Mouse (Mus musculus): Measurements from ENCODE around the gene Me3. TPM values are rescaled to one million over a fixed set of nuclear protein-coding genes. Genes with fewer than 3 reads are reported as not detected.

The Me3 gene
- polyA plus RNA-seq, 1 experiment: 2.1 TPM

DNA sequence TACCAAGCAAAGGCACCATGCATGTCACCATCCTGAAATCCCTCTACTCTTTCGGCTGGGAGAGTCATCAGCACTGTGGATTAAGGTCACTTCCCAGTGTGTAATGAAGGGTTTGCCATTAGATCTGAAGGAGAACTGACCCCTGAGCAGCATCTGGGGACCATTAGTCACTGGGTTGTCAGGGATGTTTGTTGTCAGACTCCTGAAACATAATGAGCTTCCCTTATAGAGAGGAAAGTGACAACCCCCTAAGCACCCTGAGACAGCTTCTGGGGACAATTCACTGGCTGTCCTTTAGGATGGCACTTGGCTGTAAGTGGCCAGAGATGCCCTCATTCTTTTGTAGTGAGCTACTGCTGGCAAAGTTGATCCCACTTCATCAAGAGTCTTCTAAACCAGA lies 68.3 kb downstream of the Me3 start:
- no peak overlapping the region for H3K4me3 ChIP-seq (ENCODE audit: insufficient read depth, poor library complexity, severe bottlenecking)

DNA sequence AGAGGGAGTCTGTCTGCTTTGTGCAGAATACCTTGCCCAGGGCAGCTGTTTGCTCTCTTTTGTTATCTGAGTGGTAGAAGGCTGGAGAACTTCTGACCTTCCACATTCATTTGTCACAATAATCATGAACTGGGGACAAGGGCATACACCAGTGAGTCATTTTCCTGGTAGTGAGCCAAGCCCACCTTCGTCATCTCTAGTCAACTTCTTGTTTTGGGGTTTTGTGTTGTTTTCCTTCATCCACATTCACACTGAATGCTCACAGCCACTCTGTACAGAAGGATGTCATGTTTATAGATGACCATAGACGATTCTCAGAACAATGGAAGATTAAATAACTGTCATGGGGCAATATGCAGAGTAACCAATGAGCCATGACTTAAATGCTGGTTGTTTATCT lies 78.6 kb downstream of the Me3 start:
- Histone ChIP-seq H3K79me3 (ENCODE audit: low read depth) (no peaks in the 10 kb centered on the region), H3K79me2 (ENCODE audit: control insufficient read depth, insufficient read depth) (no peaks in the 10 kb centered on the region), H3K4me3 (ENCODE audit: insufficient read depth, poor library complexity, severe bottlenecking) (no peak overlapping the region), H3ac (ENCODE audit: control insufficient read depth, insufficient read length, low read depth) (no peak overlapping the region), H3K27me3 (ENCODE audit: control insufficient read depth, insufficient read depth, insufficient read length) (no peaks in the 10 kb centered on the region), H3K36me3 (ENCODE audit: control insufficient read depth, insufficient read depth) (no peaks in the 10 kb centered on the region)
- no peak for TF ChIP-seq MYOG (IDR thresholded peaks at IDR 0.05; ENCODE audit: control insufficient read depth, extremely low read depth, insufficient read length)
- TF ChIP-seq MYOD1 (IDR thresholded peaks at IDR 0.05; ENCODE audit: control insufficient read depth, insufficient read length, low read depth): no peak
- no peak for TF ChIP-seq MAX (IDR thresholded peaks at IDR 0.05)
- no peak for TF ChIP-seq CTCF (IDR thresholded peaks at IDR 0.05; ENCODE audit: control insufficient read depth, insufficient read depth, insufficient read length)
- TF ChIP-seq FOSL1 (IDR thresholded peaks at IDR 0.05; ENCODE audit: insufficient read depth, low read length, poor library complexity, severe bottlenecking): no peak
- no peak for TF ChIP-seq USF1 (IDR thresholded peaks at IDR 0.05; ENCODE audit: low read depth)
- no peak for TF ChIP-seq CEBPB (IDR thresholded peaks at IDR 0.05; ENCODE audit: low read depth)

More for the DNA sequence above, 68.3 kb downstream of the Me3 start:
- TF ChIP-seq USF1 (IDR thresholded peaks at IDR 0.05; ENCODE audit: low read depth) (no peak), MYOD1 (IDR thresholded peaks at IDR 0.05; ENCODE audit: control insufficient read depth, insufficient read length, low read depth) (no peak)
- Histone ChIP-seq H3K79me2 (ENCODE audit: control insufficient read depth, insufficient read depth) (no peaks in the 10 kb centered on the region), H3K36me3 (ENCODE audit: control insufficient read depth, insufficient read depth) (no peaks in the 10 kb centered on the region), H3ac (ENCODE audit: control insufficient read depth, insufficient read length, low read depth) (no peak overlapping the region), H3K27me3 (ENCODE audit: control insufficient read depth, insufficient read depth, insufficient read length) (no peaks in the 10 kb centered on the region), H3K79me3 (ENCODE audit: low read depth) (no peaks in the 10 kb centered on the region)

- Histone ChIP-seq H3K4me3 (ENCODE audit: insufficient read depth, poor library complexity, severe bottlenecking) (no peak overlapping the region), H3ac (ENCODE audit: control insufficient read depth, insufficient read length, low read depth) (no peak overlapping the region), H3K79me2 (ENCODE audit: control insufficient read depth, insufficient read depth) (no peaks in the 10 kb centered on the region), H3K36me3 (ENCODE audit: control insufficient read depth, insufficient read depth) (no peaks in the 10 kb centered on the region), H3K79me3 (ENCODE audit: low read depth) (no peaks in the 10 kb centered on the region), H3K27me3 (ENCODE audit: control insufficient read depth, insufficient read depth, insufficient read length) (no peaks in the 10 kb centered on the region)
- TF ChIP-seq FOSL1 (IDR thresholded peaks at IDR 0.05; ENCODE audit: insufficient read depth, low read length, poor library complexity, severe bottlenecking) (no peak), MYOG (IDR thresholded peaks at IDR 0.05; ENCODE audit: control insufficient read depth, extremely low read depth, insufficient read length) (no peak), MYOD1 (IDR thresholded peaks at IDR 0.05; ENCODE audit: control insufficient read depth, insufficient read length, low read depth) (no peak), CTCF (IDR thresholded peaks at IDR 0.05; ENCODE audit: control insufficient read depth, insufficient read depth, insufficient read length) (no peak), USF1 (IDR thresholded peaks at IDR 0.05; ENCODE audit: low read depth) (no peak), MAX (IDR thresholded peaks at IDR 0.05) (no peak), CEBPB (IDR thresholded peaks at IDR 0.05; ENCODE audit: low read depth) (no peak)
Observed at GRCm38 (mm10) chr7:89713059-89713458, 80.9 kb downstream of the Me3 start.

DNA sequence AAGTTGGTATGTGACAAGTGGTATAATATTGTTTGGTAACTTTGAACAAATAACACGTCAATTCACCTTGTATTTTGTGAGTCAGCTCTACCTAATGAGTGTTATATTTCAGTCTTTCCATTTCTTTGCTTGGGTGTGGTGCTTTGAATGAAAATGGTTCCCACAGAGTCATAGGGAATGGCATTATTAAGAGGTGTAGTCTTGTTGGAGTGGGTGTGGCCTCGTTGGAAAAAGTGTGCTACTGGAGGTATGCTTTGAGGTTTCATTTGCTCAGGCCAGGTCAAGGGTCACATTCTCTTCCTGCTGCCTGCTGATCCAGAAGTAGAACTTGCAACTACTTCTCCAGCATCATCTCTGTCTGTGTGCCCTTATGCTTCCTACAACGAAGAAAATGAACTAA lies 84.0 kb downstream of the Me3 start:
- no peaks in the 10 kb centered on the region for H3K27me3 ChIP-seq (ENCODE audit: control insufficient read depth, insufficient read depth, insufficient read length)
- H3K79me2 ChIP-seq (ENCODE audit: control insufficient read depth, insufficient read depth): no peaks in the 10 kb centered on the region
- TF ChIP-seq FOSL1 (IDR thresholded peaks at IDR 0.05; ENCODE audit: insufficient read depth, low read length, poor library complexity, severe bottlenecking) (no peak), MYOG (IDR thresholded peaks at IDR 0.05; ENCODE audit: control insufficient read depth, extremely low read depth, insufficient read length) (no peak), CTCF (IDR thresholded peaks at IDR 0.05; ENCODE audit: control insufficient read depth, insufficient read depth, insufficient read length) (no peak), MYOD1 (IDR thresholded peaks at IDR 0.05; ENCODE audit: control insufficient read depth, insufficient read length, low read depth) (no peak), CEBPB (IDR thresholded peaks at IDR 0.05; ENCODE audit: low read depth) (no peak)
- H3K4me3 ChIP-seq (ENCODE audit: insufficient read depth, poor library complexity, severe bottlenecking): no peak overlapping the region
- H3K79me3 ChIP-seq (ENCODE audit: low read depth): no peaks in the 10 kb centered on the region
- no peak overlapping the region for H3ac ChIP-seq (ENCODE audit: control insufficient read depth, insufficient read length, low read depth)
- H3K36me3 ChIP-seq (ENCODE audit: control insufficient read depth, insufficient read depth): no peaks in the 10 kb centered on the region

DNA sequence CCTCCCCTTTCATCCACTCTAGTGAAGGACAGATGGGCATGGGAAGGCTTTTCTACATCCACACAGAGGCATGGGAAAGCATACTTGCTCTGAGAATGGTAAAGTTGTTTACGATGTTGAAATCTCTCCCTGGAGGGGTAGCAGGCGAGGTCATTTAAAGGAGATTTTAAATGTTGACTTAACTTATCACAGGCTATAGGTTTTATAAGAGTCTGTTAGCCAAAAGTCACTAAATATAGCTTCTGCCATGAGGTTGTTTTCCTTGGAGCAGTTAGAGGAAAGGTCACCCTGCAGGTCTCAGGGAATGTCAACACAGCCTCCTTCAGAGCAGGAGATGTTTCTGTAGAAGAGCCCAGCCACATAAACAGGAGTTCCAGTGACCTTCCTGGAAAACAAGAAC lies 85.3 kb downstream of the Me3 start:
- TF ChIP-seq CEBPB (IDR thresholded peaks at IDR 0.05; ENCODE audit: low read depth): no peak
- no peak for TF ChIP-seq MYOD1 (IDR thresholded peaks at IDR 0.05; ENCODE audit: control insufficient read depth, insufficient read length, low read depth)
- TF ChIP-seq MYOG (IDR thresholded peaks at IDR 0.05; ENCODE audit: control insufficient read depth, extremely low read depth, insufficient read length): no peak
- TF ChIP-seq FOSL1 (IDR thresholded peaks at IDR 0.05; ENCODE audit: insufficient read depth, low read length, poor library complexity, severe bottlenecking): no peak
- no peak for TF ChIP-seq CTCF (IDR thresholded peaks at IDR 0.05; ENCODE audit: control insufficient read depth, insufficient read depth, insufficient read length)
- no peak for TF ChIP-seq USF1 (IDR thresholded peaks at IDR 0.05; ENCODE audit: low read depth)
- no peak for TF ChIP-seq MAX (IDR thresholded peaks at IDR 0.05)
- Histone ChIP-seq H3K36me3 (ENCODE audit: control insufficient read depth, insufficient read depth) (no peaks in the 10 kb centered on the region), H3K79me2 (ENCODE audit: control insufficient read depth, insufficient read depth) (no peaks in the 10 kb centered on the region), H3K79me3 (ENCODE audit: low read depth) (no peaks in the 10 kb centered on the region), H3ac (ENCODE audit: control insufficient read depth, insufficient read length, low read depth) (no peak overlapping the region), H3K4me3 (ENCODE audit: insufficient read depth, poor library complexity, severe bottlenecking) (no peak overlapping the region), H3K27me3 (ENCODE audit: control insufficient read depth, insufficient read depth, insufficient read length) (no peaks in the 10 kb centered on the region)

DNA sequence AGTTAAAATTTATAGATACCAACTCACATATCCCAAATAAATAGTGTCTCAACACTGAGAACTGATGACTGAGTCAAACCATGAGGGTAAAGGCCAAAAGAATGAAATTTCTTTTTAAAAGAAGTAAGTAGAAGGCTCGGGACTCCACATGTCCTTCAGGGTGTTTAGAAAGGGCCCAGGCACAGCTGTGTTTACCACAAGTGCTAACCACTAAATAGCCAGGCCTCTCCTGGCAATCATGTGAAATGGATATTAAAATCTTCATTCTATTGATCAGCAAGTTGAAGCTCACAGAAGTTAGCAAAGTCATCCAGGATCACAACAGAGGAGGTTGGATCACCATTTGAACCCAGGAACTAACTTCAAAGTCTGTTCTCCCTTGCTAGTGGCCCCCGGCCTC lies 86.1 kb downstream of the Me3 start:
- Histone ChIP-seq H3K27me3 (ENCODE audit: control insufficient read depth, insufficient read depth, insufficient read length) (no peaks in the 10 kb centered on the region), H3K36me3 (ENCODE audit: control insufficient read depth, insufficient read depth) (no peaks in the 10 kb centered on the region)
- TF ChIP-seq MAX (IDR thresholded peaks at IDR 0.05) (no peak), FOSL1 (IDR thresholded peaks at IDR 0.05; ENCODE audit: insufficient read depth, low read length, poor library complexity, severe bottlenecking) (no peak), MYOG (IDR thresholded peaks at IDR 0.05; ENCODE audit: control insufficient read depth, extremely low read depth, insufficient read length) (no peak), MYOD1 (IDR thresholded peaks at IDR 0.05; ENCODE audit: control insufficient read depth, insufficient read length, low read depth) (no peak), CEBPB (IDR thresholded peaks at IDR 0.05; ENCODE audit: low read depth) (no peak), CTCF (IDR thresholded peaks at IDR 0.05; ENCODE audit: control insufficient read depth, insufficient read depth, insufficient read length) (no peak), USF1 (IDR thresholded peaks at IDR 0.05; ENCODE audit: low read depth) (no peak)

More for the DNA sequence above, 86.1 kb downstream of the Me3 start:
- H3K4me3 ChIP-seq (ENCODE audit: insufficient read depth, poor library complexity, severe bottlenecking): no peak overlapping the region
- H3ac ChIP-seq (ENCODE audit: control insufficient read depth, insufficient read length, low read depth): no peak overlapping the region
- no peaks in the 10 kb centered on the region for H3K79me2 ChIP-seq (ENCODE audit: control insufficient read depth, insufficient read depth)
- H3K79me3 ChIP-seq (ENCODE audit: low read depth): no peaks in the 10 kb centered on the region
